In the genomic region with DNA sequence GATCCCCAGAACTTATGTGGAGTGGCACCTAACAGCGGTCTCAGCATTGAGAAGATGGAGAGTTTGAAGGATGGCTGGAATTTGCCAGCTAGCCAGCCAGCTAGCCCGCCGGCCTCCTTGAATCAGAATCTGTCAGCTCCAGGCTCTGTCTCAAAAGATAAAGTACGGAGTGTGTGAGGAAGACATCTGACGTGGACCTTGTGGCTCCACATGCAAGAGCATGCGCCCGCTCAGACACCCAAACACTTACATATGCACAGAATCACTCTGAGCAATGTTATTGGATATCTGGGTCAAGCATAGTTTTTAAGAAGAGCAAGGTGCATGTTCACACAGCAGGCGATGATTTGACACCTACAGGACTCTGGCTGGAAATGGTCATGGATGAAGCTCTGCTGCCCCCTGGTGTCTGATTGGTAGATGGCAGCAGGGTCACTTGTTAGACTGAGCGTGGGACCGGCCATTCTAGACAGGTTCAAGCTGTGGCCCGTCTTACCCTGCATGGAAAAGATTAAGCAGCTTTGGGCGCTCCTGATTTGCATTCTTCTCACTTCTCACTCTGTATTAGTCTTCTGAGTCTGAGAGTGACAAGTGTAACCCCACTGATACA, we compare ENCODE assay signal across 9 mouse cellular contexts. TPM values are rescaled to one million over a fixed set of nuclear protein-coding genes. Genes with fewer than 3 reads are reported as not detected.
DNase-seq lines count a peak whose midpoint lies in the region; ATAC-seq lines count a peak whose summit lies in the region.
"Had no signal": no experiment of that assay in that cellular context is flagged by ENCODE, and none has a peak within 500 bp of the region (broad histone marks: within the 10 kb centered on the region; RNA-seq: fewer than 3 reads in every experiment).

No protein-coding gene starts in this region.

- H3K9me3 ChIP-seq in hindbrain, embryonic 12.5 days (replicated peaks), result no peaks in the 10 kb centered on the region

- peaks cover 2% of the 10 kb centered on the region; the same call in 1 of the 2 replicates for H3K4me1 ChIP-seq in hindbrain, embryonic 12.5 days

- H3K27me3 ChIP-seq in hindbrain, embryonic 12.5 days, result no peaks in the 10 kb centered on the region

- H3K36me3 ChIP-seq in hindbrain, embryonic 12.5 days, result peaks cover 15% of the 10 kb centered on the region

- DNase-seq in MEL-GATA-1-ER (ENCODE audit: extremely low read depth, low read depth), result peak; percentile 50
- DNase-seq in cerebellum, adult 18-20 months, result peak; percentile 88 to 95
- peak; percentile 69 for DNase-seq in forelimb bud, embryonic 11.5 days (ENCODE audit: low read depth, low spot score)
- peak; percentile 93 for DNase-seq in layer of hippocampus, postnatal 10 days (ENCODE audit: low spot score in 2 of 2)
- peak; percentile 94 for DNase-seq in lung, postnatal 36 days
- peak; percentile 81 for DNase-seq in right cerebral cortex, adult 18-20 months
- DNase-seq in urinary bladder, adult 2 months (ENCODE audit: low spot score), result peak; percentile 75

- no peak overlapping the region for H3K4me3 ChIP-seq in hindbrain, embryonic 12.5 days

- WGBS in hindbrain, embryonic 12.5 days, result 45% methylated on average over 12 of the region's 12 CpGs

- peak; percentile 64; the same call in 1 of the 2 replicates for ATAC-seq in hindbrain, embryonic 12.5 days (ENCODE audit: low FRiP score)

- H3K9ac ChIP-seq in hindbrain, embryonic 12.5 days, result no peak overlapping the region

- no peak overlapping the region for H3K27ac ChIP-seq in hindbrain, embryonic 12.5 days
- H3K27ac ChIP-seq: macrophage had no signal

- H3K4me2 ChIP-seq in hindbrain, embryonic 12.5 days (replicated peaks), result no peak overlapping the region

RNA-seq across cellular contexts. Expression of a gene that starts 11.0 kb away (rescaled TPM):
- 1.9 and 2.1 TPM in 2 replicates for polyA plus RNA-seq in hindbrain, embryonic 12.5 days (2016; fragmentation: Nextera tagmentation; extraction: Ambion mirVana)
- 10 to 100 TPM in 1 of 2 experiments, 1 to 10 TPM in 1; 8.9 to 10.4 TPM for total RNA-seq in layer of hippocampus, postnatal 10 days (2021)
- 10.5 and 16.5 TPM in 2 replicates for polyA plus RNA-seq in urinary bladder, adult 2 months (2012; rRNA removed)

RNA-seq across cellular contexts. Expression of a gene that starts 18.5 kb away (rescaled TPM):
- 190 and 196 TPM in 2 replicates for polyA plus RNA-seq in hindbrain, embryonic 12.5 days (2016; fragmentation: Nextera tagmentation; extraction: Ambion mirVana)
- total RNA-seq in layer of hippocampus, postnatal 10 days (2021), result 100 to 1,000 TPM; 288 to 309 TPM
- 36.8 and 40.3 TPM in 2 replicates for polyA plus RNA-seq in urinary bladder, adult 2 months (2012; rRNA removed)
- polyA plus RNA-seq: macrophage had no signal

RNA-seq across cellular contexts. Expression of a gene that starts 37.9 kb away (rescaled TPM):
- 2.3 and 4.8 TPM in 2 replicates for polyA plus RNA-seq in hindbrain, embryonic 12.5 days (2016; fragmentation: Nextera tagmentation; extraction: Ambion mirVana)
- total RNA-seq in layer of hippocampus, postnatal 10 days (2021), result 10 to 100 TPM; 67.0 to 72.6 TPM
- 0.07 and 0.13 TPM in 2 replicates for polyA plus RNA-seq in urinary bladder, adult 2 months (2012; rRNA removed)
